Mouse (Mus musculus) cerebellum, adult 2 months (tissue): ENCODE results near the gene Gm20736. TPM values are rescaled to one million over a fixed set of nuclear protein-coding genes. Genes with fewer than 3 reads are reported as not detected.
"Not testable (repeated sequence)": the region's sequence is repeated elsewhere in the genome, so short reads cannot be mapped to it uniquely, and the experiment has no call there.

Source experiments
- DNase-seq, 2 experiments: peaks; one replicate each; pipeline ENCODE4 v3.0.0; 2021
- H3K27ac ChIP-seq: fragments of 200-500 bp; 2 replicates; pipeline ENCODE4 v1.5.1; 2012; ENCODE audit warnings: low read length, control low read depth, inconsistent platforms; ENCODE audit not compliant: insufficient read depth
- H3K27me3 ChIP-seq: fragments of 200-500 bp; 2 replicates; pipeline ENCODE4 v1.6.1; 2012; ENCODE audit warnings: inconsistent platforms, mild to moderate bottlenecking, low read length, moderate library complexity; ENCODE audit not compliant: control insufficient read depth, insufficient read depth
- H3K4me1 ChIP-seq: fragments of 200-500 bp; 2 replicates; pipeline ENCODE4 v1.6.1; 2011; ENCODE audit warnings: low read length; ENCODE audit not compliant: control insufficient read depth, insufficient read depth
- H3K4me3 ChIP-seq: fragments of 200-500 bp; replicated peaks from 2 replicates; pipeline ENCODE3; 2011; ENCODE audit warnings: mild to moderate bottlenecking, low read depth, low read length, control low read depth; ENCODE audit not compliant: insufficient read depth
- WGBS: fragments of 180-500 bp; shearing (Covaris S2); methylation state at CpG from one replicate; pipeline ENCODE4 v1.1.7; 2018; 5-methylcytosine and 5-hydroxymethylcytosine counted together
- polyA plus RNA-seq: library from polyadenylated mRNA; depleted of rRNA; stranded (reverse); fragments of >200 nt; gene quantifications from 2 replicates; pipeline ENCODE4 v1.2.3, GENCODE M21; 2012; rRNA removed

The Gm20736 gene
- not detected in 2 replicates for polyA plus RNA-seq

DNA sequence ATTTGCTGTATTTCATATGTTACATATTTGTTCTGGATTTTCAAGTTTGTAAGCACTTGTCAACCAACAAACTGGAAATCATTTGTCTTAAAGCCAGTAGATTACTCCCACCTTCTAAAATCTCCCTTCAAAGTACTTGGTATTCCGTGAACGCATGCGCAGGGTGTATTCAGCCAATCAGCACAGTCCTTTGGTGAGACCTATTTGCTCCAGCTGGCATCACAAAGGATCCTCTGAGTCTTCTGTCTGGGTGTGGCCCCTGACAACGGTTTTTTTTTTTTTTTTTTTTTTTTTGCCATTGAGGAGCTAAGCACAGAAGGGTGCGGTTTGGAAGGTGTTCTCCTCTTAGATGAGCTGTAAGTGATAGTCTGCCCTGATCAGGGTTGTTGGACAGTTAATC is at the start of gene Gm20736:
Gene Gm20736, plus strand, starts transcription at position 301 of the 400 bp plus-strand sequence.
- H3K4me3 ChIP-seq, H3K27me3 ChIP-seq, H3K4me1 ChIP-seq, DNase-seq, H3K27ac ChIP-seq: not testable (repeated sequence)
- no CpG with 5 or more reads among the region's 5 CpGs for WGBS

Other genes starting within 250 kb of the Gm20736 start
- not detected in 2 replicates for gene Gm20924, start 170.2 kb upstream of the Gm20736 start, polyA plus RNA-seq